Mouse (Mus musculus): ENCODE results near the gene Acvr1b. TPM values are rescaled to one million over a fixed set of nuclear protein-coding genes. Genes with fewer than 3 reads are reported as not detected.

Acvr1b gene
- polyA plus RNA-seq, 1 experiment from 2014 or later, result 1.6 TPM

DNA sequence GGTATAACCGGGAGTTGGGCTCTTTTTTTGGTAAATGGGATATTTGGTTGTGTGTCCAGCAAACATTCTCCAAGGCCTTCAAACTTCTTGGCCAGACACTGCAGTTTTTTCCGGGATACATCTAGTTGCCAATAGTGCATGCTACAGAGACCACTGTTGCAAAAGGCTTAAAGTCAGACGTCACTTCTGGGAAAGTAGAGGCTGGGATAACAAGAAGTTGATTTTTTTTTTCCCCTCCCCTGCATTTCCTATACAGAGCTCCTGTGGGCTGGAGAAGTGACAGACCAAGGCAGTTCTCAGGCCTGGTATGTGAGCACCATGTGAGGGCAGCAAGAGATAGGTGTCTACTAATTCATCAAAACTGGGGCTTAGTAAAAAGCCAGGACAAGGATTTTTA lies 2.4 kb downstream of the Acvr1b start:
- 10% methylated on average over 3 of the region's 3 CpGs for WGBS (ENCODE audit: insufficient replicate concordance)
- no peak for ATAC-seq (ENCODE audit: insufficient read depth)
- no peak overlapping the region for H3K4me3 ChIP-seq (replicated peaks)
- H3K9ac ChIP-seq, result no peak overlapping the region
- H3K9me3 ChIP-seq (replicated peaks), result no peaks in the 10 kb centered on the region
- H3K27ac ChIP-seq (replicated peaks), result peak overlapping the region; percentile 72
- peaks cover 57% of the 10 kb centered on the region for H3K4me1 ChIP-seq (replicated peaks)
- H3K4me2 ChIP-seq, result peak overlapping the region; percentile 85; the same call in 1 of the 2 replicates
- no peaks in the 10 kb centered on the region for H3K36me3 ChIP-seq (replicated peaks)
- H3K27me3 ChIP-seq, result peaks cover 45% of the 10 kb centered on the region

DNA sequence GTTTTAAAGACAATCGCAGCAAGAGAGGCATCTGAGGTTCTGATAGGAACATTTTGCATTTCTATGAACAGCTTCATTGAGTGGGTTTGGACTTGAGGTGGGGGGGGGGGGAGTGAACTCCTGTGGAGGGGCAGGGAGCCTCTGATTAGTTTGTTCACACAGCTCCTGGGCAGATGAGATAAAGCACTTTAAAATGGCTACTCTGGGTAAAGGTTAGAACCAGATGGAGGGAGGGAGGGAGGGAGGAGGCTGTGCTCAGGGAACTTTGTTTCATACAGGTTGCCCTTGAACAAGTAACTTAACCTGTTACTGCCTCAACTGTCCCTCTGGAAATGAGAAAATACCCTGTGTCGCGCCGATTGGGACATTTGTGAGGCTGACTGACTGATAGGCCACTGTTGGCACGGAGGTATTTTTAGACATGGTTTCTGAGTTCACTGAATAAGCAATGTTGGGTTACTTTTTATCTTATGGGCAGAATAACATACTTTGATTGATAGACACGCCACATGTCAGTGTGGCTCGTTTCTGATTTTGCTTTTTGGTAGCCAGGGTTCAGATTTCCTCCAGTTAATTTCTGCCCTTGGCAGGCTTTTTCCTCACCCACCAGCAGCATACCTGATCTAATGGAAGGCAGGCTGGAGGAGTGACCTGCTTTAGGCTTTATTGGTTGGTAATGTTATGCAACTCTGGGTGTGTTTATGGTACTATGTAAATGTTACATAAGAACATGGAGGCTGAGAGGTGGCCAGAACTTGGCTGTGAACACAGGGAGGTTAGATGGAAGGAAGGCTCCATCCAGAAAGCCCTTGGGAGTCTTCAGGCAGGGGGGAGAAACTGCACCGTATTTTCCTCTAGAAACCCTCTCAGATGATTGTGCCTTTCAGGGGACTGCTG lies 3.2 kb downstream of the Acvr1b start:
- peaks cover 42% of the 10 kb centered on the region for H3K27me3 ChIP-seq
- 10% methylated on average over 8 of the region's 8 CpGs for WGBS (ENCODE audit: insufficient replicate concordance)
- peaks cover 60% of the 10 kb centered on the region for H3K4me1 ChIP-seq (replicated peaks)
- ATAC-seq (ENCODE audit: insufficient read depth), result peak; percentile 26; the same call in 1 of the 2 replicates
- H3K9ac ChIP-seq, result no peak overlapping the region
- H3K9me3 ChIP-seq (replicated peaks), result no peaks in the 10 kb centered on the region
- no peak overlapping the region for H3K4me3 ChIP-seq (replicated peaks)
- H3K36me3 ChIP-seq (replicated peaks), result no peaks in the 10 kb centered on the region
- peak overlapping the region; percentile 72 for H3K27ac ChIP-seq (replicated peaks)
- peak overlapping the region; percentile 85 for H3K4me2 ChIP-seq

DNA sequence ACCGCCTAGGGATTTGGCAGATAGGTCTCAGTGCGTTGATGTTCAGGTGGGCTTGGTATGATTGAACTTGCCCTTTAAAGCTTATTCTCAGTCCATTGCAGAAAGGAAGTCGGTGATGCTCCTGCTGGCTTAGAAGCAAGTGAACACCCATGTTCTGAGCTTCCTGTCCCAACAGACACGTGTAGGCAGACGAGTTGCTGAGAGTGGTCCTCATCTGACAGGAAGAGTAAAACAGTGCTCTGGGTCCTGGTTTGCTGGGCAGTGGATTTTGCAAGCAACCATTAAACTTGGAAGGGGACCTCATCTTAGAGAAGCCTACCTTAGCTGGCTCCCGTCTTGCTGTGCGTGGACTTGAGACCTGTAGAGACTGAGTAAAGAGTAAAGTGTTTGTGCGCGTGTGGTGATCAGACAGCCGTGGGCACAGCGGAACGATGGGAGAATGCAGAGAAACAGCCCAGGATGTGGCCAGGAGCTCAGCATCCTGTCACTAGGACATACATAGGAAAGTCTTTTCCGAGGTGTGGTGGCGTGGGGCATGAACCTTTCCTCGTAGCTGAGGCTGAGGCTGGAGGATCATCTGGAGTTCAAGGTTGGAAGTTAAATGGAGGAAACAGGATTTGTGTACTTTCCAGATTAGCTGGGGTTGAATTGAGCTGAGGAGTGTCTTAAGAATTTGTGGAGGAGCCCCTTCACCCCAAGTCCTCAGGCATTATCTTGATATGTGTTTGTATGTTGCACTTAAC lies 6.7 kb downstream of the Acvr1b start:
- Histone ChIP-seq H3K4me3 (replicated peaks) (no peak overlapping the region), H3K9me3 (replicated peaks) (no peaks in the 10 kb centered on the region), H3K27me3 (peaks cover 15% of the 10 kb centered on the region), H3K9ac (no peak overlapping the region), H3K27ac (replicated peaks) (no peak overlapping the region), H3K4me2 (no peak overlapping the region), H3K36me3 (replicated peaks) (no peaks in the 10 kb centered on the region), H3K4me1 (replicated peaks) (peaks cover 54% of the 10 kb centered on the region)
- 45% methylated on average over 15 of the region's 15 CpGs for WGBS (ENCODE audit: insufficient replicate concordance)
- no peak for ATAC-seq (ENCODE audit: insufficient read depth)

DNA sequence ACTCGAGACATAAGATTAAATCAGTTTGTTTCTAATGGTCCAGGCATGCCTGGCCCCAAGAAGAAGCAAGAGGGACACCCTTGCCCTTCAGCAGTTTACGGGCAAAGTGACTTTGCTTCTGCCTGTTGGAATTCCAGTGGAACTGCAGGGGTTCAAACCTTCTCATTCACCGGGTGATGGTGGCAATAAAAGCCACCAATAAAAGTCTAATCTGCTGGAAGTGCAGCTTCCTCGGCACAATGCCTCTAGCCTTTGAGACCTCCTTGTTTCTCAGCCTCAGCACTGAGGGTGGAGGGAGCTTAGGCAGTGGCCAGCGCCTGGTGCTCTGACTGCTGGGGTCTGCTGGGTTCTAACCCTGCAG lies 7.2 kb downstream of the Acvr1b start:
- WGBS (ENCODE audit: insufficient replicate concordance), result 40% methylated on average over 5 of the region's 5 CpGs
- Histone ChIP-seq H3K36me3 (replicated peaks) (no peaks in the 10 kb centered on the region), H3K4me2 (no peak overlapping the region), H3K9me3 (replicated peaks) (no peaks in the 10 kb centered on the region), H3K27ac (replicated peaks) (no peak overlapping the region), H3K27me3 (peaks cover 10% of the 10 kb centered on the region), H3K4me1 (replicated peaks) (peaks cover 49% of the 10 kb centered on the region), H3K9ac (no peak overlapping the region), H3K4me3 (replicated peaks) (no peak overlapping the region)
- no peak for ATAC-seq (ENCODE audit: insufficient read depth)

DNA sequence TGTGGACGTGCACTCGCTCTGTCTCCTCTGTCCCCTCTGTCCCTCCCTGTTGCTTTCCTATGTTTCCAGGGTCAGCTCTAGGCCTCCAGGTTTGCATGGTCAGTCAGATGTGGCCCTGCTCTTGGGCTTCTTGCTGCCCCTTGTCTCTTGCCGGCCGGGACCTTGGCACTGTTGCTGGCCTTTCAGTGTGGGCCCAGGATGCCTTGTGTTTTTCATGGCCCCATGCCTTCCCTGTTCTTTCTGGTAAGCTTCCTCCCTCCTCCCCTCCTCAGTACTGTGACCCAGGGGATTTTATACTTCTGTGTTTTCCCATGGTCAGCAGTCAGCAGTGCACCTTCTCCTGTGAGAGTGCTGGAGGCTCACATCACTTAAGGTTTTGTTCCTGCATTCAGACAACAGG lies 7.6 kb downstream of the Acvr1b start:
- Histone ChIP-seq H3K9ac (no peak overlapping the region), H3K4me3 (replicated peaks) (no peak overlapping the region), H3K9me3 (replicated peaks) (no peaks in the 10 kb centered on the region), H3K4me2 (no peak overlapping the region), H3K4me1 (replicated peaks) (peaks cover 45% of the 10 kb centered on the region), H3K27me3 (peaks cover 5% of the 10 kb centered on the region; the same call in 1 of the 2 replicates), H3K27ac (replicated peaks) (no peak overlapping the region), H3K36me3 (replicated peaks) (no peaks in the 10 kb centered on the region)
- no peak for ATAC-seq (ENCODE audit: insufficient read depth)
- 37% methylated on average over 4 of the region's 4 CpGs for WGBS (ENCODE audit: insufficient replicate concordance)

DNA sequence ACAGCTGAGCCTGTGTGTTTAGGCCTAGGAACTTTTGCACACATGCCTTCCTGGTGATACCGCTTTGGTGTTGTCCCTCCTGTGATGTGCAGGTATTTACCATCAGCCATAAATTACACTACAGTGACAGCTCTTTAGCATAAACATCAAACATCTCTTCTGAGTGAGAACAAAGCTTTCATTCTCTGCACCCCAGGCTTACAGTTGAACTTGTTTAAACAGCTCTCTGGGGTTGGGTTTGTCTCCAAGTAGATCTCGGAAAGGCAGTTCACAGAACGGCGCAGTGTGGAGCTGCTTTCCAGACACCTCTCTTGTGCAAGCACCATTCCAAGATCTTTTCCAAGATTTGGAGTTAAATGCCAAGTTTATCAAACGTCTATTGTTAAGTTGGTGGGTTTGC lies 8.8 kb downstream of the Acvr1b start:
- Histone ChIP-seq H3K4me1 (replicated peaks) (peaks cover 35% of the 10 kb centered on the region), H3K36me3 (replicated peaks) (no peaks in the 10 kb centered on the region), H3K4me3 (replicated peaks) (no peak overlapping the region), H3K4me2 (no peak overlapping the region), H3K27ac (replicated peaks) (no peak overlapping the region), H3K9me3 (replicated peaks) (no peaks in the 10 kb centered on the region), H3K27me3 (peaks cover 4% of the 10 kb centered on the region; the same call in 1 of the 2 replicates), H3K9ac (no peak overlapping the region)
- no peak for ATAC-seq (ENCODE audit: insufficient read depth)
- 59% methylated on average over 5 of the region's 5 CpGs for WGBS (ENCODE audit: insufficient replicate concordance)

DNA sequence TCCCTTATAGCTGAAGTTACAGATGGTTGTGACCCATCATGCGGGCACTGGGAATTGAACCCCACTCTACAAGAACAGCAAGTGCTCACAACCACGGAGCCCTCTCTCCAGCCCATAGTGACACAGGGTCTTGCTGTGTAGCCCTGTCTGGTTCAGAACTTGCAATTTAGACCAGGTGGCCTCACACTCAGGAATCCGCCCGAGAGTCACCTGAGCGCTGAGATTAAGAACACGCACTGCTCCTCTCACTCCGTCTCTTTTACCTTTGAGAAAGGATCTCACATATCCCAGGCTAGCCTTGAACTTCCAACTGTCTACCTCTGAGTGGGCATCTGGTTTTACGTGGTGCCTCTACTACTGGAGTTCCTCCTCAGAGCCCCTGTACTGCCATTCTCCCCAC lies 10.4 kb downstream of the Acvr1b start:
- Histone ChIP-seq H3K9ac (no peak overlapping the region), H3K36me3 (replicated peaks) (no peaks in the 10 kb centered on the region), H3K4me2 (no peak overlapping the region), H3K4me1 (replicated peaks) (peaks cover 28% of the 10 kb centered on the region), H3K4me3 (replicated peaks) (no peak overlapping the region), H3K9me3 (replicated peaks) (no peaks in the 10 kb centered on the region), H3K27ac (replicated peaks) (no peak overlapping the region), H3K27me3 (no peaks in the 10 kb centered on the region; the same call in 1 of the 2 replicates)
- ATAC-seq (ENCODE audit: insufficient read depth), result no peak
- WGBS (ENCODE audit: insufficient replicate concordance), result 82% methylated on average over 8 of the region's 8 CpGs

DNA sequence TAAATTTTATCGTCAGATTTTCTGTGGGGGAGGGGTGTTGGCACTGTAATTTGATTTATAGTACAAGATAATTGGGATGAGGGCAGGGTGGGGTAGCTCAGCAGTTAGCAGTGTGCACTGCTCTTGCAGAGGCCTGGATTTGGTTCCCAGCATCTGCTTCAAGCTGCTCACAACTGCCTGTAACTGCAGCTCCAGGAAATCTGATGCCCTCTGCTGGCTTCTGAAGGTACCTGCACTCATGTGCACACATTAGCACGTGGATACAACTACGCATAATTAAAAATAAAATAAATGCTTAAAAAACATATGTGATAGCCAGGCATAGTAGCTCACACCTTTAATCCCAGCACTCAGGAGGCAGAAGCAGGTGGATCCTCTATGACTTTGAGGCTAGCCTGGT lies 11.7 kb downstream of the Acvr1b start:
- no peak overlapping the region for H3K9ac ChIP-seq

DNA sequence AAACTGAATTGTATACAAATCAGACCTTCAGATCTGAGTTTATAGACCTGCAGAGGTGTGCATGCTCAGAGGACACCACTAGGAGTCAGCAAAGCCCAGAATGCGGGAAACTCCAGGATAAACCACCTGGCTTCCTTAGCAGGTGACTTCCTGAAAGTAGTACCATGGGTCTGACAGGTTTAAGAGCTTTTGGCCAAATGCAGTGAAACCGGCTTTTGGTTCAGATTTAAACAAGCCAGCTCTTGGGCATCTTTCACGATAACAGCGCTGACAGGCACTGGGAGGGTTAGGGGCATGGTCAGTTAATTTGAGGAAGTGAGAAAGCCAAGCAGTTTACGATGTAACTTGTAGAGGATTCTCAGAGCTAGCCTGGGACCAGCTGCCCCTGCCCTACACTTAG lies 14.0 kb downstream of the Acvr1b start:
- no peak overlapping the region for H3K9ac ChIP-seq
- WGBS (ENCODE audit: insufficient replicate concordance), result 26% methylated on average over 5 of the region's 5 CpGs
- H3K4me1 ChIP-seq (replicated peaks), result peaks cover 43% of the 10 kb centered on the region
- no peaks in the 10 kb centered on the region for H3K36me3 ChIP-seq (replicated peaks)
- no peak overlapping the region for H3K27ac ChIP-seq (replicated peaks)
- H3K4me2 ChIP-seq, result no peak overlapping the region
- no peak overlapping the region for H3K4me3 ChIP-seq (replicated peaks)
- no peaks in the 10 kb centered on the region for H3K9me3 ChIP-seq (replicated peaks)
- no peaks in the 10 kb centered on the region for H3K27me3 ChIP-seq
- no peak for ATAC-seq (ENCODE audit: insufficient read depth)

More for the DNA sequence above, 11.7 kb downstream of the Acvr1b start:
- Histone ChIP-seq H3K4me2 (no peak overlapping the region), H3K9me3 (replicated peaks) (no peaks in the 10 kb centered on the region), H3K27ac (replicated peaks) (no peak overlapping the region), H3K36me3 (replicated peaks) (no peaks in the 10 kb centered on the region), H3K4me3 (replicated peaks) (no peak overlapping the region), H3K27me3 (no peaks in the 10 kb centered on the region), H3K4me1 (replicated peaks) (peaks cover 32% of the 10 kb centered on the region)
- ATAC-seq (ENCODE audit: insufficient read depth), result no peak
- WGBS (ENCODE audit: insufficient replicate concordance), result 75% methylated on average over 3 of the region's 3 CpGs

DNA sequence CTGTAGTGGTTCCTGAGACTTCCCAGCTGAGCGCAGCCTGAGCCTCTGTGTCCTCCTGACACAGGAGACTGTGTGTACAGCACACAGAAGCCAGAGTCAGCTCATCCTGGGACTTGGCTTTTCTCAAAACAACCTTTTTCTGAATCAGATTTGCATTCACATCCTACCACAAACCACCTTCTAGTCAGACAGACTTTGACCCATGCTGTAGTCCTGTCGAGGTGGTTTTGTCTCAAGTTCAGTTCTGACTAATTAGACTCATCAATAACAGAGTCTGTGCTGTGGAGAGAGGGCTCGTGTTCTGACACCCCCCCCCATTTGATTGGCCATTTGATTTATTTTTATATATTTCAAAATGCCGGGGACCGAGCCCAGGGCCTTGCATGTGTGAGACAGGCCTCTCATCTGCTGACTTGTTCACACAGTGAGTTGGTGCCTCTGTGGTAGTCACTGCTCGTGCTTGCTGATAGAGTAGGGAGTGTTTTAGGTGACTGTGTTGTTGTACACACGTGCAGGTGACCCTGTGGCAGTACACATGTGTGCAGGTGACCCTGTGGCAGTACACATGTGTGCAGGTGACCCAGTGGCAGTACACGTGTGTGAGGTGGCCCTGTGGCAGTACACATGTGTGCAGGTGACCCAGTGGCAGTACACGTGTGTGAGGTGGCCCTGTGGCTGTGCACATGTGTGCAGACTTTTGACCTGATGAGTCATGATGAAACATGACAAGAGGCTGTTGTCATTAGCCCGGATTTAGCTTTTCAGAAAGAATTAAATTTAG lies 16.3 kb downstream of the Acvr1b start:
- 43% methylated on average over 10 of the region's 10 CpGs for WGBS (ENCODE audit: insufficient replicate concordance)
- Histone ChIP-seq H3K9me3 (replicated peaks) (no peaks in the 10 kb centered on the region), H3K27me3 (no peaks in the 10 kb centered on the region), H3K36me3 (replicated peaks) (no peaks in the 10 kb centered on the region), H3K4me3 (replicated peaks) (no peak overlapping the region), H3K27ac (replicated peaks) (no peak overlapping the region), H3K4me1 (replicated peaks) (peaks cover 62% of the 10 kb centered on the region), H3K9ac (no peak overlapping the region), H3K4me2 (no peak overlapping the region)
- no peak for ATAC-seq (ENCODE audit: insufficient read depth)

DNA sequence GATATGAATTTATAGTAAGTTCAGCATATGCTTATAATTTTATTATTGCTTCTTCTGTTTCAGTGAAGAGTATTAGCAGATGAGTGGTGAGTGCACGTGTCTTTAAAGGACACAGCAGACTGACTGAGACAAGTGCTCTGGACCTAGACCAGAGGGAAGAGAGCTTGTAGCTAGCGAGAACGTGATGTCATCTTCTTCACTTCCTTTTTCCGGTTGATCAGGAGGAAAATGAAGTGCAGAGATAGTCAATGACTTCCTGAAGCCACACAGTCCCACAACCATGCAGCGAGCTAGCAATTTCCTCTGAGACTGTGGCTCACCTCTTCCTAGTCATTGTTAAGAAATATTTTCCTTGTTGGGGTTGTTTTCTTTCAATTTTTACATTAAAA lies 16.9 kb downstream of the Acvr1b start:
- WGBS (ENCODE audit: insufficient replicate concordance), result 20% methylated on average over 5 of the region's 5 CpGs
- 0 out of 2 replicates have a peak, but pooled peaks have one; percentile 10 for ATAC-seq (ENCODE audit: insufficient read depth)
- no peak overlapping the region for H3K9ac ChIP-seq
- 0 out of 2 replicates have a peak, but pooled peaks cover 2% of the 10 kb centered on the region for H3K36me3 ChIP-seq (replicated peaks)
- no peak overlapping the region for H3K4me3 ChIP-seq (replicated peaks)
- peaks cover 68% of the 10 kb centered on the region for H3K4me1 ChIP-seq (replicated peaks)
- H3K27me3 ChIP-seq, result no peaks in the 10 kb centered on the region
- no peak overlapping the region for H3K27ac ChIP-seq (replicated peaks)
- H3K4me2 ChIP-seq, result no peak overlapping the region
- no peaks in the 10 kb centered on the region for H3K9me3 ChIP-seq (replicated peaks)
